Mouse (Mus musculus): ENCODE data around the gene Podn. TPM values are rescaled to one million over a fixed set of nuclear protein-coding genes. Genes with fewer than 3 reads are reported as not detected.
"Not testable (repeated sequence)": the region's sequence is repeated elsewhere in the genome, so short reads cannot be mapped to it uniquely, and the experiment has no call there.

Podn gene
- polyA plus RNA-seq, 1 experiment from 2014 or later, result 0.10 TPM

DNA sequence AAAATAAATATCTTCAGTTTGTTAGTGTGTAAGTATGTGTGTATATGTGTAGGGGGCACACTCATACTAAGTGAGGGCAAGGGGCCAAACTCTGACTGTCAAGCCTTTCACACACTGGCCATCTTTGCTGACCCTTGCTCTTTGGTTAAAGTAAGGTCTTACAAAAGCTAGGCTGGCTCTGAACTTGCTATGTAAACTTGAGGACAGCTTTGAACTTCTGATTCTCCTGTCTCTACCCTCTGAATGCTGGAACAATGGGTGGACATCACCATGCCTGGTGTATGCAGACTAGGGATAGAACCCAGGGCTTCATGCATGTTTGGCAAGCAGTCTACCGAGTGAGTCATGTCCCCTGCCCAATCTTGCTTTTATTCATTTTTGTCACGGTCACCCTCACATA, 20.2 kb upstream of the Podn start:
- Histone ChIP-seq H3K4me1 (0 out of 2 replicates have a peak, but pooled peaks cover 4% of the 10 kb centered on the region), H3K4me3 (no peak overlapping the region), H3K9me3 (no peaks in the 10 kb centered on the region), H3K27ac (no peak overlapping the region), H3K36me3 (replicated peaks) (no peaks in the 10 kb centered on the region; the same call in 1 of the 2 replicates), H3K27me3 (ENCODE audit: poor library complexity, severe bottlenecking) (no peaks in the 10 kb centered on the region)
- DNase-seq (ENCODE audit: extremely low spot score, low spot score), result no peak
- 92% methylated on average over 2 of the region's 2 CpGs for WGBS

DNA sequence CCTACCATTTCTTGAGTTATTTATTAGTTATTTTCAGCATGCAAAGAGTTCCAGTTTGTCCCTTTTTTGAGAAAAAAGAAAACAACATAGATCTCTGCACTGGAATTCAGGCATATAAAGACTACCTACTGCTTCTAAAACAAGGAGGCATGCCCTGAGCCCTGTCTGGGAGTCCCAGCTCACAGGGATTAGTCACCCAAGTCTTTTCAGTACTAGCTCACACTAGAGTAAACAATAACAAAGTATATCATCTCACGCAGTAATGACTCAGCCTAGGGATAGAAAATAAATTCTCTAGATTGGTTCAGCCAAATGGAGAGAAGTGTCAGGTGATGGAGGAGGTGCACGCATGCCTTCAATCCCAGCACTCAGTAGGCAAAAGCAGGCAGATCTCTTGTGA, 14.5 kb upstream of the Podn start:
- Histone ChIP-seq H3K4me1 (peaks cover 7% of the 10 kb centered on the region; the same call in 1 of the 2 replicates), H3K27ac (no peak overlapping the region), H3K27me3 (ENCODE audit: poor library complexity, severe bottlenecking) (no peaks in the 10 kb centered on the region), H3K9me3 (no peaks in the 10 kb centered on the region), H3K4me3 (no peak overlapping the region), H3K36me3 (replicated peaks) (no peaks in the 10 kb centered on the region; the same call in 1 of the 2 replicates)
- 77% methylated on average over 2 of the region's 2 CpGs for WGBS
- DNase-seq (ENCODE audit: extremely low spot score, low spot score), result no peak

DNA sequence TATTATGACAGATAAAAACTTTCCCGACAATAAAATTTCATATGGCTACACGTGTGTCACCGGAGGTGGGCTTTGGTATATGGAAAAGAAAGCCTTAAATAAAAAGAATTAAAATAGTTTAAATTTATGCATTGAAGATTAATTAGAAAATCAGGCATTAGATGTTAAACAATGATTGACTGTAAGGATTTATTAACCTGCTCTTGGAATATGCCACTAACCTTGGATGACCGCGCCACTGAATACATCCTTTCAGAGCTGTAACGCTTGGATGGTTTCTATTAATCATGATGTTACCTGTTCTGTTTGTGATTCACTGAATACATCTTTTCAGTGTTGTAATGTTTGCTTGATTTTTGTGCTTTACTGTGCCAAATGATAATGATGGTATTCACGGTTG, 13.5 kb upstream of the Podn start:
- peaks cover 7% of the 10 kb centered on the region; the same call in 1 of the 2 replicates for H3K4me1 ChIP-seq
- H3K27ac ChIP-seq, result no peak overlapping the region
- 94% methylated on average over 7 of the region's 7 CpGs for WGBS
- no peak for DNase-seq (ENCODE audit: extremely low spot score, low spot score)
- H3K36me3 ChIP-seq (replicated peaks), result no peaks in the 10 kb centered on the region; the same call in 1 of the 2 replicates
- H3K4me3 ChIP-seq, result no peak overlapping the region
- no peaks in the 10 kb centered on the region for H3K27me3 ChIP-seq (ENCODE audit: poor library complexity, severe bottlenecking)
- no peaks in the 10 kb centered on the region for H3K9me3 ChIP-seq

DNA sequence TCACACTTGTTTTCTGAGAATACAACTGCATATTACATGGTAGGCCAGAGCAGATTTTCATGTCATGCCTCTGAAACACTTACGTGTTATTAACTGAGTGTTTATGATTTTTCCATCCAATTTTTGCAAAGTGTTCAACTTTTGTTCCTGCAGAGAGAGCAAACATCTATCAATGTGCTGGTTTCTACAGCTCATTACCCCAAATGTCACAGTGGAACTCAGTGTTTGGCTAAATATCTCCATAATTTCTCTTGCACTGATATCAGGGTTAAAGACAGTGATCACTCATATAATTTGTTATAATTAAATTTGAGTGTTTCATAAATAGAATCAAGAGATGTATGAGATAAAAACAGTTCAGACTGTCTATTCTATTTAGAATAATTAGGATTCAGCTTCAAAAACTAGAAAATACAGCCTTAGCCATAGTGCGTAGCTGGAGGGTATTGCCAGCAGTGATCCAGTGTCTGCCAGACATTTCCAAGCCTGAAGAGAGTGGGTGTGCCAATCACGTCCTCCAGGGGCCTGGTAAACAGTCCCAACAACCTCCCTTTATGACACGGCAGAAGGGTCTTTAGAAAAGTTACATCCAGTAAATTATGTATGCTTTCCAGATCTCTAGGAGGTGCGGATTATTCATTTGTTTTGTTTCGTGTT, 3.4 kb downstream of the Podn start:
- Histone ChIP-seq H3K27ac (no peak overlapping the region), H3K4me3 (no peak overlapping the region), H3K27me3 (ENCODE audit: poor library complexity, severe bottlenecking) (no peaks in the 10 kb centered on the region), H3K4me1 (no peaks in the 10 kb centered on the region), H3K36me3 (replicated peaks) (peaks cover 20% of the 10 kb centered on the region), H3K9me3 (no peaks in the 10 kb centered on the region)
- no peak for DNase-seq (ENCODE audit: extremely low spot score, low spot score)
- 92% methylated on average over 6 of the region's 6 CpGs for WGBS

DNA sequence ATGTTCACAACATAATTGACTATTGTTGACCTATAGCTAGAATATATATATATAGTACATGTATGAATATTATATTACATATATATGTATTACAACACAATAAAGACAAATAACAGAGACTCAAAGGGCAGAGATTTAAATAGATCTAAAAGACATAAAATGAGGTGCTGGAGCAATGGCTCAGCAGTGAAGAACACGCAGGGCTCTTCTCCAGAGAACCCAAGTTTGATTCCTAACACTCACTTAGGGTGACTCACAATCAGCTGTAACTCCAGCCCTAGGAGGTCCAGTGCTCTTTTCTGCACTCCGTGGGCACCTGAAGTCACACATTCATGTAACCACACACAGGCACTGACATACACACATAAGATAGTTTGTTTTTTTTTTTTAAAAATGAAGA, 12.3 kb downstream of the Podn start:
- Histone ChIP-seq H3K4me3 (no peak overlapping the region), H3K27ac (no peak overlapping the region), H3K36me3 (replicated peaks) (no peaks in the 10 kb centered on the region), H3K27me3 (ENCODE audit: poor library complexity, severe bottlenecking) (no peaks in the 10 kb centered on the region), H3K4me1 (peaks cover 12% of the 10 kb centered on the region), H3K9me3 (no peaks in the 10 kb centered on the region)
- whole genome bisulfite sequencing, result 89% methylated on average over 2 of the region's 2 CpGs
- DNase-seq (ENCODE audit: extremely low spot score, low spot score), result no peak

DNA sequence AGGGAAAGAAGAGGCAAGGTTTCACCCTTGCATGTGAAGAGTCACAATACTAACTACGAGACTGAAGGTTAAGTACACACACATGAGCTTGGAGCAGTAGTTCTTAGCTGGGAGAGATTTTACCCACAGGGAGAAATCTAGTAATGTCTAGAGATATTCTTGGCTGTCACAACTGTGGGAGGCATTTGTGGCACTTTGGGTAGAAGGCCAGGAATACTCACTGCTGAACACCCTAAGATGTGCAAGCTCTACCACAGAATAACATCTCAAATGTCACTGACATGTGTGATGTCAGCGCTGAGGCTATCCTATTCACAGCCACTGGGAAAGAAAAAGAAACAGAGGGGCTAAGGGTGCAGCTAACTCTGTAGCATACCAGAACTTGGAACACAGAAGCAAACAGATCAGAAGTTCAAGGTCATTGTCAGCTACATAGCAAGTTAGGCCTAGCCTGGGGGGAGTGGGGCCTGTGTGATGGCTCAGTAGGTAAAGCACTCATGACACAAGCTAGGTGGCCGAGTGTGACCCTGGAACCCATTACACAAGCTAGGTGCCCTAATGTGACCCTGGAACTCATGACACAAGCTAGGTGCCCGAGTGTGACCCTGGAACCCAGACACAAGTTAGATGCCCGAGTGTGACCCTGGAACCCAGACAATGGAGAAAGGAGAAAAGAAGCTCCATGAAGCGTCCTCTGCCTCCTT, 13.1 kb downstream of the Podn start:
- Histone ChIP-seq H3K4me1 (peaks cover 12% of the 10 kb centered on the region), H3K27ac (no peak overlapping the region), H3K9me3 (no peaks in the 10 kb centered on the region), H3K27me3 (ENCODE audit: poor library complexity, severe bottlenecking) (no peaks in the 10 kb centered on the region), H3K4me3 (no peak overlapping the region), H3K36me3 (replicated peaks) (0 out of 2 replicates have a peak, but pooled peaks cover 3% of the 10 kb centered on the region)
- no peak for DNase-seq (ENCODE audit: extremely low spot score, low spot score)
- WGBS, result 81% methylated on average over 6 of the region's 6 CpGs

DNA sequence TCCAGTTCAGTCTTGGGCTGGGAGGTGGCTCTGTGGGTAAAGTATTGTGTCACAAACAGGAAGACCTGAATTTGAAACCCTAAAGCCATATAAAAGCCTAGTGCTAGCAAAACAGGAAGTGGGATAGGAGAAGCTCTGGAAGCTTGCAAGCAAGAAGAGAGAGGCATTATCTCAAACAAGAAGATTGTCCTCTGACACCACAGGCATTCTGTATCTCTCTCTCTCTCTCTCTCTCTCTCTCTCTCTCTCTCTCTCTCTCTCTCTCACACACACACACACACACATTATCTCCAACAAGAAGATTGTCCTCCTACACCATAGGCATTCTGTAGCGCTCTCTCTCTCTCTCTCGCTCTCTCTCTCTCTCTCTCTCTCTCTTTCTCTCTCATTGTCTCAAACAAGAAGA, 13.8 kb downstream of the Podn start:
- Histone ChIP-seq H3K9me3 (no peaks in the 10 kb centered on the region), H3K4me3 (no peak overlapping the region), H3K4me1 (peaks cover 12% of the 10 kb centered on the region), H3K27me3 (ENCODE audit: poor library complexity, severe bottlenecking) (no peaks in the 10 kb centered on the region), H3K36me3 (replicated peaks) (0 out of 2 replicates have a peak, but pooled peaks cover 3% of the 10 kb centered on the region), H3K27ac (no peak overlapping the region)
- 100% methylated on average over 2 of the region's 2 CpGs for WGBS
- DNase-seq (ENCODE audit: extremely low spot score, low spot score), result no peak

DNA sequence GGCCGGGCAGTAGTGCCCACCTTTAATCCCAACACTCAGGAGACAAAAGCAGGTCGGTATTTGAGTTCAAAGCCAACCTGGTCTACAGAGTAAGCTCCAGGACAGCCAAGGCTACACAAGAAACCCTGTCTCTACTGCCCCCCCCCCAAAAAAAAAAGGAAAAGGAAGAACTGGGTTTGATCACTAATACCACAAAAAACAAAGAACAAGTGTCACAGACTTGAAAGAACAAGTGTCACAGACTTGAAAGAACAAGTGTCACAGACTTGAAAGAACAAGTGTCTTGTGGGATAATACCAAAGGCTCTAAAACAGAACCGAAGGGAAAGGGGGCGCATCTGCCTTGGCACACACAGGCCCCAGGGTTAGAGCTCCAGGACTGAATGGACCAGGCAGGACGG, 15.4 kb downstream of the Podn start:
- Histone ChIP-seq H3K36me3 (replicated peaks) (0 out of 2 replicates have a peak, but pooled peaks cover 3% of the 10 kb centered on the region), H3K9me3 (no peaks in the 10 kb centered on the region), H3K27ac (no peak overlapping the region), H3K4me3 (no peak overlapping the region), H3K4me1 (peaks cover 12% of the 10 kb centered on the region), H3K27me3 (ENCODE audit: poor library complexity, severe bottlenecking) (no peaks in the 10 kb centered on the region)
- 81% methylated on average over 5 of the region's 5 CpGs for WGBS
- DNase-seq (ENCODE audit: extremely low spot score, low spot score), result no peak

DNA sequence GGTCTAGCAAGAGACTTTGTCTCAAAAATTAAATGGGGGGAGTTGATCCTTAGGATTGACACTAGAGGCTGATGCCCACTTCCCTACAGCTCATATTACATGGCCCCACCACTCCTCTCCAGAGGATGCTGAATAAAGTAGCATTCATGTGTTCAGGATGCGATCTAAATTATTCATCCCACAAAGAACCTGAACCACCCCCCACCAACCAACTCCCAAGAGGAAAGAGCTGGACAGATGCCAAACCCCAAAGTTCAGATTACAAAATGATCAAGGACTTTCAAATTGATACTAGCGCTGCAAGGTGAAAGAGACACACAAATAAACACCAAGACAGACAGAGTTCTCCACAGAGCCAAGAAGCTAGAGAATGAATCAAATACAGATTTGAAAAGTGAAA, 16.5 kb downstream of the Podn start:
- DNase-seq (ENCODE audit: extremely low spot score, low spot score), result no peak
- Histone ChIP-seq H3K27me3 (ENCODE audit: poor library complexity, severe bottlenecking) (no peaks in the 10 kb centered on the region), H3K4me1 (peaks cover 12% of the 10 kb centered on the region), H3K27ac (peak overlapping the region; percentile 51), H3K36me3 (replicated peaks) (0 out of 2 replicates have a peak, but pooled peaks cover 3% of the 10 kb centered on the region), H3K9me3 (no peaks in the 10 kb centered on the region), H3K4me3 (no peak overlapping the region)
- WGBS, result 85% methylated on average over 2 of the region's 2 CpGs

DNA sequence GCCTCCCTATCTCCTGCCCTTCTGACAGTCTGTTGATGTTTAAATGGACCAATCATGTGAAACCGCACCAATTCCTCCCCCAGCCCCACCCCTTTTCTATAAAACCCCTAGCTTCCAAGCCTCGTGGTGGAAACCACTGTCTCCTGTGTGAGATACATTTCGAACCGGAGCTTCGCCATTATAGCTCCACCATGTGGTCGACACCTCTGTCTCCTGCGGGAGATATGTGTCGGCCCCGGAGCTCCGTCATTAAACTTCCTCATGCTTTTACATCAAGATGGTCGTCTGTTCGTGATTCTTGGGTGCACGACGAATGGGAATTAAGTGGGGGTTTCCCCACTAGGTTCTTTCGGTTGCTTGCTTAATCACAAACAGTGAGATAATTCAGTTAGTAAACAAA, 17.1 kb downstream of the Podn start:
- not testable (repeated sequence) for H3K27me3 ChIP-seq (ENCODE audit: poor library complexity, severe bottlenecking)
- peak overlapping the region; percentile 51; the same call in 1 of the 2 replicates for H3K27ac ChIP-seq
- WGBS, result 89% methylated on average over 15 of the region's 15 CpGs

DNA sequence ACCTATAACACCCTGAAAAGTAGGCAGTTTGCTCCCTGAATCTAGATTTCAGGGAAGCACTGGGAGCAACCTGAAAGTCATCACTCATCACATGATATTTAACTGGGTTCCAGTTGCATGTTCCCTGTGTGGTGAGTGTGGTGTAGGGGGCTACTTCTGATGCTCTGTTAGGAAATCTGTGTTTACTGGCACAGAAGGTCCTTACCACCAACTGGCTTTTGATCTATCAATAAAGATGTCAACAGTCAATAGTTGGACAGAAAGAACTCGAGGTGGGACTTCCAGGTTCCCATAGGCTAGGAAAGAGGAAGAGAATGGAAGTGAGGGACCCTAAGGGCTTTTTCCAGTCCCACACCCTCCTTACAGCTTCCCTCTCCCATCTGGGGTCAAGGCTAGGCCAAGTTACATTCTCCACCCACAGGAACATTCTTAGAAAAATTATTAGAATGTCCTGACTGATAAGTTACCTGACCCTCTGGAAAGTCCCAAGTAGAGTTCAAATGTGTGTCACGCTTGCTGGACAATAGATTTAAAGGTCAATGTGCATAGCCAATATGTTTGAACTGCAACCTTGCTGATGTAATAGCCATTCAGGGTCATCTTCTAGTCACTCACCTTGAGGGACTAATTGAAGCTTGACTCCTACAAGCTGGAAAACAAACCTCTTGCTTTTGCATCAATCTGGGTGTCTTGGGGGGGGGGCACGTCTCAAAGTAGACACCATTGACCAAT, 18.9 kb downstream of the Podn start:
- H3K27ac ChIP-seq, result no peak overlapping the region
- no peaks in the 10 kb centered on the region for H3K27me3 ChIP-seq (ENCODE audit: poor library complexity, severe bottlenecking)
- 83% methylated on average over 3 of the region's 3 CpGs for WGBS
- 0 out of 2 replicates have a peak, but pooled peaks cover 3% of the 10 kb centered on the region for H3K36me3 ChIP-seq (replicated peaks)
- no peak for DNase-seq (ENCODE audit: extremely low spot score, low spot score)
- H3K4me1 ChIP-seq, result peaks cover 12% of the 10 kb centered on the region
- no peak overlapping the region for H3K4me3 ChIP-seq
- no peaks in the 10 kb centered on the region for H3K9me3 ChIP-seq

More for the DNA sequence above, 17.1 kb downstream of the Podn start:
- not testable (repeated sequence) for H3K4me3 ChIP-seq; H3K9me3 ChIP-seq; DNase-seq (ENCODE audit: extremely low spot score, low spot score); H3K36me3 ChIP-seq (replicated peaks)
- peaks cover 12% of the 10 kb centered on the region for H3K4me1 ChIP-seq

DNA sequence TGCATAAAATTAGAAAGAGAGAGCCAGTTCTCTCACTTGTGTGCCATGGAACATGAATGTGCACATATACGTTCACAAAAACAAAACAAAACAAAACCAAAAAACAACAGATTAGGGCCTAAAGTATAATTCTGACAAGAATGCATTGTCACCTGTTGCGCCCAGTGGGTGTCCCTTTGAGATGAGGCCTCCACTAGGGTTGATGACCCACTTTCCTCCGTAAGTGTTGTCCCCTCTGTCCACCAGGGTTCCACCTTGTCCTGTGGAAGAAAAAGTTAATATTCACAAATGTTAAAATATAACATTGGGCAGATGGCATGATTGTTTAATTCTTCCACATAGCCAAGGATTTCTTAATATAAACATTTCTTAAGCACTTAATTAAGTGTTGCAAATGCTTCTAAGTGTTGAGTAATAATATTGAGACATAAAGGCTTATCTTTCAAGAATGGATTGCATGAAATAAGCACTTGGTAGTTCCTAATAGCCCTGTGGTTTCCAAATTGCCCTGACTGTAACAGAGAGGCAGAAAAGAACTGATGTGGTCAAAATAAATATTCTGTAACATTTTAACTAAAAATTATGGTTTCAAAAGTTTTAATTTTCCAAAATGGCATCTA, 21.9 kb downstream of the Podn start:
- WGBS, result 85% methylated on average over 3 of the region's 3 CpGs
- no peak for DNase-seq (ENCODE audit: extremely low spot score, low spot score)
- Histone ChIP-seq H3K9me3 (no peaks in the 10 kb centered on the region), H3K4me1 (peaks cover 18% of the 10 kb centered on the region), H3K4me3 (no peak overlapping the region), H3K36me3 (replicated peaks) (0 out of 2 replicates have a peak, but pooled peaks cover 3% of the 10 kb centered on the region), H3K27me3 (ENCODE audit: poor library complexity, severe bottlenecking) (no peaks in the 10 kb centered on the region), H3K27ac (no peak overlapping the region)
